Mouse (Mus musculus) lung, embryonic 14.5 days (tissue): ENCODE measurements at regions not wholly inside any gene's neighbourhood (a gene's known extent, or its start where the extent isn't known, plus 50 kb on each side); places are given as distances from the start of the nearest gene placed in this dataset.
"Not testable (repeated sequence)": the region's sequence is repeated elsewhere in the genome, so short reads cannot be mapped to it uniquely, and the experiment has no call there.

ENCODE experiments used
- ATAC-seq: fragments of 200-750 bp; cut with Nextera tagmentation; 2 replicates; pipeline ENCODE4 v1.8.0; 2017; ENCODE audit warnings: mild to moderate bottlenecking, moderate TSS enrichment, moderate library complexity; ENCODE audit not compliant: insufficient read depth
- DNase-seq: peaks from one replicate; pipeline ENCODE4 v3.0.0-alpha.2; 2015
- H3K27ac ChIP-seq: fragments of 300-500 bp; sonication (generic); 2 replicates; pipeline ENCODE4 v1.5.1; 2014; ENCODE audit warnings: low read depth, mild to moderate bottlenecking, moderate library complexity
- H3K27me3 ChIP-seq: fragments of 300-500 bp; sonication (generic); 2 replicates; pipeline ENCODE4 v1.6.1; 2014; ENCODE audit warnings: low read length, control low read depth; ENCODE audit not compliant: insufficient read depth
- H3K36me3 ChIP-seq: fragments of 300-500 bp; sonication (generic); 2 replicates; pipeline ENCODE4 v1.6.1; 2014; ENCODE audit warnings: control low read depth; ENCODE audit not compliant: insufficient read depth
- H3K4me1 ChIP-seq: fragments of 300-500 bp; sonication (generic); 2 replicates; pipeline ENCODE4 v1.6.1; 2014; ENCODE audit warnings: antibody characterized with exemption, control low read depth; ENCODE audit not compliant: insufficient read depth
- H3K4me2 ChIP-seq: fragments of 300-500 bp; sonication (generic); 2 replicates; pipeline ENCODE4 v1.6.1; 2014; ENCODE audit warnings: mild to moderate bottlenecking
- H3K4me3 ChIP-seq: fragments of 300-500 bp; sonication (generic); 2 replicates; pipeline ENCODE4 v1.5.1; 2014; ENCODE audit warnings: low read depth, low read length
- H3K9ac ChIP-seq: fragments of 300-500 bp; sonication (generic); 2 replicates; pipeline ENCODE4 v1.6.1; 2014
- H3K9me3 ChIP-seq: fragments of 300-500 bp; sonication (generic); 2 replicates; pipeline ENCODE4 v1.6.1; 2016; ENCODE audit warnings: low read depth, low read length, control low read depth
- CTCF ChIP-seq: IDR thresholded peaks from 2 replicates; pipeline ENCODE4 v1.5.1; 2016; ENCODE audit warnings: antibody characterized with exemption, low read depth
- WGBS: fragments of 180-500 bp; shearing (Covaris S2); extraction: QIAGEN DNeasy Blood & Tissue Kit; methylation state at CpG from one replicate; pipeline ENCODE4 v1.1.7; 2014; 5-methylcytosine and 5-hydroxymethylcytosine counted together

- TF ChIP-seq CTCF = no peak
- DNase-seq (peak; percentile 33), ATAC-seq (no peak)
- Histone ChIP-seq H3K9me3 (no peaks in the 10 kb centered on the region), H3K36me3 (no peaks in the 10 kb centered on the region), H3K27me3 (no peaks in the 10 kb centered on the region), H3K4me3 (no peak overlapping the region), H3K27ac (no peak overlapping the region), H3K4me2 (no peak overlapping the region), H3K9ac (no peak overlapping the region), H3K4me1 (0 out of 2 replicates have a peak, but pooled peaks cover 3% of the 10 kb centered on the region)
- whole genome bisulfite sequencing = 23% methylated on average over 6 of the region's 6 CpGs
These were observed 207.1 kb upstream of the Zpld1 start for GRCm38 (mm10) chr16:55504796-55505413.

GRCm38 (mm10) chr16:55504274-55504673, 206.5 kb upstream of the Zpld1 start:
- ATAC-seq (no peak), DNase-seq (no peak)
- H3K27ac ChIP-seq = no peak overlapping the region
- no peaks in the 10 kb centered on the region for H3K36me3 ChIP-seq
- 0 out of 2 replicates have a peak, but pooled peaks cover 3% of the 10 kb centered on the region for H3K4me1 ChIP-seq
- 45% methylated on average over 3 of the region's 3 CpGs for WGBS
- no peaks in the 10 kb centered on the region for H3K27me3 ChIP-seq
- H3K9ac ChIP-seq = no peak overlapping the region
- H3K4me2 ChIP-seq = no peak overlapping the region
- TF ChIP-seq CTCF = no peak
- no peaks in the 10 kb centered on the region for H3K9me3 ChIP-seq
- H3K4me3 ChIP-seq = no peak overlapping the region

GRCm38 (mm10) chr16:55503273-55503672, 205.5 kb upstream of the Zpld1 start:
- H3K9ac ChIP-seq = no peak overlapping the region
- no peak for DNase-seq
- no peaks in the 10 kb centered on the region for H3K36me3 ChIP-seq
- H3K27me3 ChIP-seq = no peaks in the 10 kb centered on the region
- H3K9me3 ChIP-seq = no peaks in the 10 kb centered on the region
- TF ChIP-seq CTCF = 0 out of 2 replicates have a peak, but pooled peaks have one; percentile 17
- H3K4me1 ChIP-seq = 0 out of 2 replicates have a peak, but pooled peaks cover 3% of the 10 kb centered on the region
- ATAC-seq = no peak
- no peak overlapping the region for H3K4me2 ChIP-seq
- H3K27ac ChIP-seq = no peak overlapping the region
- no peak overlapping the region for H3K4me3 ChIP-seq

DNA sequence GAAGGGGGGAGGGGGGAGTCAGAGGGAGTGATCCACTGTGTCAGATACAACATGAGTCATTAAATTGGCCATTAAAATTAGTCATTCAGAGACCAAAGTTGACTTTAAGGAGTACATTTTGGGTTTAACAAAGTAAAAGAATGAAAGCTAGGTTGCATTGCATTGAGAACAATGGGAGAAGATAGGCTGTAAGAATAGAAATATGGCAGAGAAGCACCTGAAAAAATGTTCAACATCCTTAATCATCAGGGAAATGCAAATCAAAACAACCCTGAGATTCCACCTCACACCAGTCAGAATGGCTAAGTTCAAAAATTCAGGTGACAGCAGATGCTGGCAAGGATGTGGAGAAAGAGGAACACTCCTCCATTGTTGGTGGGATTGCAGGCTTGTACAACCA, 202.0 kb upstream of the Zpld1 start:
- DNase-seq, H3K9ac ChIP-seq, H3K36me3 ChIP-seq, H3K4me3 ChIP-seq, H3K27me3 ChIP-seq, H3K4me1 ChIP-seq, H3K9me3 ChIP-seq, ATAC-seq, H3K4me2 ChIP-seq, H3K27ac ChIP-seq: not testable (repeated sequence)

- no peaks in the 10 kb centered on the region for H3K36me3 ChIP-seq
- 45% methylated on average over 10 of the region's 10 CpGs for WGBS
- 0 out of 2 replicates have a peak, but pooled peaks cover 6% of the 10 kb centered on the region for H3K9me3 ChIP-seq
- no peak for TF ChIP-seq CTCF
- H3K27me3 ChIP-seq = no peaks in the 10 kb centered on the region
- H3K4me2 ChIP-seq = no peak overlapping the region
- no peak overlapping the region for H3K9ac ChIP-seq
- DNase-seq (peak; percentile 49), ATAC-seq (peak; percentile 79; the same call in 1 of the 2 replicates)
- no peak overlapping the region for H3K4me3 ChIP-seq
- no peak overlapping the region for H3K27ac ChIP-seq
- no peaks in the 10 kb centered on the region for H3K4me1 ChIP-seq
These were observed 197.3 kb upstream of the Zpld1 start for GRCm38 (mm10) chr16:55495051-55495450.

DNA sequence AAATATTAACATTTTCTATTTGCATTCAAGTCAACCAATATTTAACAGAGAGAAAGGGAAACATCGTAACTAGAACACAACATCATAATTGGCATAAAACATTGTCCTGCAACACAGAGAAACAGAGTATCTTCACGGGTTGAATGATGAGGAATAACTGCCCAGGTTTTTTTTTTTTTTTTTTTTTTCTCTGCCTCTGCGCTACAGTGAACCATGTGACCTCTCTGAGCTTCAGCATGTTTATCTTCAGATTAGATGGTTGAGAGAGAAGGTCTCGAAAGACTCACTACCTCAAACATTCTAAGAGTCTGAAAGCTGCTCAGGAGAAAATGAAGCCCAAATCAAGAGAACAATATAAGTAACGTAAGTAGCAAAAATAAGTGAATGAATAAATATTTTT, 196.4 kb upstream of the Zpld1 start:
- ATAC-seq (no peak), DNase-seq (no peak)
- Histone ChIP-seq H3K9ac (no peak overlapping the region), H3K27ac (no peak overlapping the region), H3K4me3 (no peak overlapping the region), H3K36me3 (no peaks in the 10 kb centered on the region), H3K4me2 (no peak overlapping the region), H3K4me1 (no peaks in the 10 kb centered on the region), H3K27me3 (no peaks in the 10 kb centered on the region), H3K9me3 (0 out of 2 replicates have a peak, but pooled peaks cover 6% of the 10 kb centered on the region)
- no peak for TF ChIP-seq CTCF
- WGBS = 44% methylated on average over 5 of the region's 5 CpGs

DNA sequence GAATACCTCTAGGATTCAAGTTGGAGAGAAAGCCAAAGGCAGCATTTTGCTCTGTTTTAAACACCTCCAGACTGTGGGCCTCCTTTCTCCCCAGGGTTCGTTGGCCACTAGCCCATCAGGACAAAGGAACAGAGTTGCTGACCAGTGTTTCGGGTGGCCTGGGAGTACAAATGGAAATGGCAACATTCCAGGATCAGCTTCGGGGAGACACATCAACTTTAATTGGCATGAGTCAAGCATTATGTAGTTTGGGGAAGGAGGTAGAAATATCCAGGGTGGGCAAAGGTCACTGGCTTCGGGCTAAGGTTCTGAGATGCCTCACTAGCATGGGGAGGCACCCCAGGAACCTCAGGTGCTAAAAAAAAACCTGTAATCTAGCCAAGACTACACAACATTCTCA, 194.3 kb upstream of the Zpld1 start:
- Histone ChIP-seq H3K4me3 (no peak overlapping the region), H3K9me3 (0 out of 2 replicates have a peak, but pooled peaks cover 6% of the 10 kb centered on the region), H3K9ac (no peak overlapping the region), H3K4me2 (no peak overlapping the region), H3K27me3 (no peaks in the 10 kb centered on the region), H3K27ac (no peak overlapping the region), H3K36me3 (no peaks in the 10 kb centered on the region), H3K4me1 (no peaks in the 10 kb centered on the region)
- TF ChIP-seq CTCF = no peak
- ATAC-seq = no peak
- no peak for DNase-seq
- WGBS = 70% methylated on average over 4 of the region's 4 CpGs
